Mouse (Mus musculus) brown adipose tissue, adult 24 weeks (tissue): ENCODE results near the gene Rpl26. TPM values are rescaled to one million over a fixed set of nuclear protein-coding genes. Genes with fewer than 3 reads are reported as not detected.

Experiments used
- H3K27ac ChIP-seq: fragments of 200-500 bp; replicated peaks from 2 replicates; pipeline ENCODE4 v1.5.1; 2012; ENCODE audit warnings: low read depth, mild to moderate bottlenecking, low read length
- H3K4me1 ChIP-seq: fragments of 200-500 bp; 2 replicates; pipeline ENCODE4 v1.6.1; 2012; ENCODE audit warnings: low read length, mixed read lengths; ENCODE audit not compliant: control insufficient read depth, insufficient read depth, insufficient read length
- H3K4me3 ChIP-seq: fragments of 200-500 bp; 2 replicates; pipeline ENCODE4 v1.5.1; 2012; ENCODE audit warnings: low read depth, mild to moderate bottlenecking, low read length, moderate library complexity; ENCODE audit not compliant: insufficient read depth
- polyA plus RNA-seq: library from polyadenylated mRNA; stranded (reverse); fragments of >200 nt; gene quantifications from 2 replicates; pipeline ENCODE4 v1.2.4, GENCODE M21; 2012; ENCODE audit not compliant: missing spikeins, insufficient read depth, insufficient read length

Rpl26 gene
- polyA plus RNA-seq, 1 experiment = 1,653 TPM

DNA sequence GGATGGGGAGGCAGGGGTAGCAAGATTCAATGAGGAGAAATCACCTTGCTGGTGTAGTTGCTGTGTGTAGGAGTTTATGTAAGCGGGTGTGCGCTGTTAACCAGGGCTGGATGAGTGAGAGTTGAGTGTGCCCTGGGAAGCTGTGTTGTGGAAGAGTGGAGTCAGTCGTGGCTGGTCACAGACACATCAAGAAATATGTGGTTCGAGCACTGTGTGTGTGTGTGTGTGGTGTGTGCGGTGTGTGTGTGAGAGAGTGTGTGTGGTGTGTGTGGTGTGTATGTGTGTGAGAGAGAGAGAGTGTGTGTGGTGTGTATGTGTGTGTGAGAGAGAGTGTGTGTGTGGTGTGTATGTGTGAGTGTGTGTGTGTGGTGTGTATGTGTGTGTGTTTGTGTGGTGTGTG is 54.1 kb downstream of the Rpl26 start:
- Histone ChIP-seq H3K4me1 (peaks cover 3% of the 10 kb centered on the region; the same call in 1 of the 2 replicates), H3K27ac (peak overlapping the region; percentile 86), H3K4me3 (peak overlapping the region; percentile 92)

DNA sequence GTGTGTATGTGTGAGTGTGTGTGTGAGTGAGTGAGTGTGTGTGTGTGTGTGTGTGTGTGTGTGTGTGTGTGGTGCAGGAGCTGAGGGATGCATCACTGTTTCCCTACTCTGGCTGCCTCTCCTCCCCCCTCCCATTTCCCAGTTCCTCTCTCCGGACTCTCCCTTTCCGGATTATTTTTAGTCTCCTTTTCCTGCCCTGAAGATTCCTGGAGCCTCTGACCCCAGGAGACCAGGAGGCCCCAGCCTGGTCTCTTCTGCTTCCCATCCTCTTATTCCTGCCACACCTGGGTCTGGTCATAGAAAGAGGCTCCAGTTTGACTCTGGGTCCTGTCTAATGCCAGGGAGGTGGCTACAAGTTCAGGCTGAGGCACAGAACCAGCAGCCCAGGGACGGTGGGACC is 54.7 kb downstream of the Rpl26 start:
- Histone ChIP-seq H3K27ac (peak overlapping the region; percentile 98), H3K4me3 (peak overlapping the region; percentile 92), H3K4me1 (peaks cover 3% of the 10 kb centered on the region; the same call in 1 of the 2 replicates)

Other genes starting within 250 kb of the Rpl26 start
- 15.5 and 17.2 TPM in 2 replicates for gene Myh10, start 210.0 kb upstream of the Rpl26 start, polyA plus RNA-seq
- 48.4 and 48.9 TPM in 2 replicates for gene Ndel1, start 29.7 kb upstream of the Rpl26 start, polyA plus RNA-seq
- gene Rnf222, start 13.0 kb upstream of the Rpl26 start, polyA plus RNA-seq = not detected in 2 replicates
- gene Odf4, start 25.5 kb downstream of the Rpl26 start, polyA plus RNA-seq = not detected in 2 replicates
- 7.1 and 19.0 TPM in 2 replicates for gene Arhgef15, start 55.9 kb downstream of the Rpl26 start, polyA plus RNA-seq
- 170 and 220 TPM in 2 replicates for gene Slc25a35, start 66.5 kb downstream of the Rpl26 start, polyA plus RNA-seq
- 9.0 and 12.7 TPM in 2 replicates for gene Rangrf, start 73.6 kb downstream of the Rpl26 start, polyA plus RNA-seq
- 7.8 and 11.1 TPM in 2 replicates for gene Pfas, start 106.9 kb downstream of the Rpl26 start, polyA plus RNA-seq
- gene Ctc1, start 114.3 kb downstream of the Rpl26 start, polyA plus RNA-seq = 6.2 and 11.8 TPM in 2 replicates
- gene Aurkb, start 144.1 kb downstream of the Rpl26 start, polyA plus RNA-seq = 0.79 TPM in 1 of 2 replicates, not detected in the other
- gene Borcs6, start 158.1 kb downstream of the Rpl26 start, polyA plus RNA-seq = 8.1 and 8.3 TPM in 2 replicates
- gene Tmem107, start 169.2 kb downstream of the Rpl26 start, polyA plus RNA-seq = 2.5 and 4.6 TPM in 2 replicates
- gene Vamp2, start 186.9 kb downstream of the Rpl26 start, polyA plus RNA-seq = 42.0 and 54.9 TPM in 2 replicates
- 7.9 and 15.6 TPM in 2 replicates for gene Per1, start 193.6 kb downstream of the Rpl26 start, polyA plus RNA-seq
- not detected in 2 replicates for gene Hes7, start 218.8 kb downstream of the Rpl26 start, polyA plus RNA-seq
- gene 9130213A22Rik, start 221.0 kb downstream of the Rpl26 start, polyA plus RNA-seq = 0.87 TPM in 1 of 2 replicates, not detected in the other
- gene Aloxe3, start 224.3 kb downstream of the Rpl26 start, polyA plus RNA-seq = not detected in 2 replicates